Mouse (Mus musculus) olfactory bulb, adult 2 months (tissue): ENCODE data around the gene Pla2g6.

Source experiments
- CTCF ChIP-seq: fragments of 200-500 bp; IDR thresholded peaks from 2 replicates; pipeline ENCODE4 v1.5.1; 2012; ENCODE audit warnings: low read depth, mild to moderate bottlenecking, low read length, moderate library complexity; ENCODE audit not compliant: insufficient read depth
- POLR2A ChIP-seq: fragments of 200-500 bp; IDR thresholded peaks from 2 replicates; pipeline ENCODE4 v1.6.1; 2012; ENCODE audit warnings: mild to moderate bottlenecking, low read depth, low read length, moderate library complexity; ENCODE audit not compliant: insufficient read depth

DNA sequence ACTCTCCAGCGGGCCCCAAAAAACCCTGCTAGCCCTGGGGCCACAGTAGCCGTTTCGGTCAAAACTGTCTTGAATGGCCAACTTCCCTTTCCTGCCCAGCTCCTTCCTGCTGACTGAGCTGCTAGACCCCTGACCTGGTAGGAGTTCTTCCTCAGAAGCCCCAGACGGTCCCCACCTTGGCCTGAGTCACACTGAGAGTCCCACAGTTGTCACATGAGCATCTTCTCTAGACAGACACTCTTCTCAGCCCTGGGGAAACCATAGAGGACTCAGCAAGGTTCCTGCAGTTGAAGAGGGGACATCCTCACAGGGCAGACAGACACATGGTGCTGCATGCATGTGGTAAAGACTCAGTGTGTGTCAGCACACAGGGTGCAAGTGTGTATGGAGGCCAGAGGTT, 26.4 kb upstream of the Pla2g6 start:
- TF ChIP-seq POLR2A = no peak
- no peak for TF ChIP-seq CTCF
